ENCODE assay signal across 8 mouse cellular contexts in the genomic region with DNA sequence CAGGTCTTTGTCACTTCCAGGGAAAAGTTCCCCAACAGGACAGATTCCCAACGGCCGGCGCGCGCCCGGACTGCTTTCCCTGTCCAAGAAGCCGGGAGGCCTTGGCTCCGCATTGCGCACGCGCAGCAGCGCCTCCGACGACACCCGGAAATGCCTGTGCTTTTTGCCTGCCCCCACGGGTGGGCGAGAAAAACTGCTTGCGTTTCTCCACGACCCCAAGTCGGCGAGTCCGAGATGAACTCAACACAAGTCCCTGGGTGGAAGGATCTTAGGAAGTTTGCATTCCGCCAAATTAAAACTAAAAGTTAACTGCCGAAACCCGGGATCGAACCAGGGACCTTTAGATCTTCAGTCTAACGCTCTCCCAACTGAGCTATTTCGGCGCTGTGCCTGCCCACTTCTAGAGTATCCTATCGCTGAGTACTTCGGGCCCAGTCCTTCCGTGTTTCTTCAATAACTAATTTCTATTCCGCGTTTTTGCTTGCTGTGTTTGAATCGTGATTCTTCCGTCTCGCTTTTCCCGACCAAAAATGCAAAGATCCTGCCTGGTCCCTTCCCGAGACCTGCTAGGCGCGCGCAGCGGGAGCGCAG. TPM values are rescaled to one million over a fixed set of nuclear protein-coding genes. Genes with fewer than 3 reads are reported as not detected.
DNase-seq lines count a peak whose midpoint lies in the region; ATAC-seq and TF ChIP-seq lines count a peak whose summit lies in the region.

No protein-coding gene starts in this region.

- H3K27ac ChIP-seq in ES-Bruce4 (ENCODE audit: insufficient read depth, low read length) = no peak overlapping the region
- H3K27ac ChIP-seq in forebrain, embryonic 14.5 days (ENCODE audit: low read depth, low read length) = no peak overlapping the region
- H3K27ac ChIP-seq in neural tube, embryonic 15.5 days (replicated peaks) = peak overlapping the region; percentile 78

- WGBS in forebrain, embryonic 14.5 days = under 1% methylated on average over 44 of the region's 44 CpGs
- WGBS in neural tube, embryonic 15.5 days = under 1% methylated on average over 44 of the region's 44 CpGs

- no peaks in the 10 kb centered on the region for H3K36me3 ChIP-seq in ES-Bruce4 (ENCODE audit: control insufficient read depth, insufficient read depth, low read length, poor library complexity, severe bottlenecking)
- no peaks in the 10 kb centered on the region for H3K36me3 ChIP-seq in forebrain, embryonic 14.5 days (ENCODE audit: control insufficient read depth, insufficient read depth, low read length)
- no peaks in the 10 kb centered on the region for H3K36me3 ChIP-seq in neural tube, embryonic 15.5 days

- H3K4me3 ChIP-seq in ES-Bruce4 (ENCODE audit: low read depth, low read length) = peak overlapping the region; percentile 89
- H3K4me3 ChIP-seq in forebrain, embryonic 14.5 days (ENCODE audit: low read depth, low read length) = peak overlapping the region; percentile 54
- peak overlapping the region; percentile 64 for H3K4me3 ChIP-seq in neural tube, embryonic 15.5 days (replicated peaks)

- H3K9me3 ChIP-seq in ES-Bruce4 (replicated peaks; ENCODE audit: control insufficient read depth, insufficient read depth, low read length, poor library complexity, severe bottlenecking) = no peaks in the 10 kb centered on the region
- H3K9me3 ChIP-seq in forebrain, embryonic 14.5 days (replicated peaks; ENCODE audit: control insufficient read depth, low read length) = no peaks in the 10 kb centered on the region
- no peaks in the 10 kb centered on the region for H3K9me3 ChIP-seq in neural tube, embryonic 15.5 days (replicated peaks)

- DNase-seq in forebrain, embryonic 14.5 days (ENCODE audit: low spot score) = peak; percentile 92
- peak; percentile 96 to 97 for DNase-seq in heart, postnatal 14 days
- DNase-seq in layer of hippocampus, adult 11-12 months (ENCODE audit: low spot score) = peak; percentile 92
- DNase-seq in lung, adult 18-20 months = peak; percentile 90 to 93
- DNase-seq in testis, postnatal 14 days (ENCODE audit: low spot score) = peak; percentile 89

- H3K4me2 ChIP-seq in forebrain, embryonic 14.5 days (ENCODE audit: low read length) = peak overlapping the region; percentile 70
- peak overlapping the region; percentile 74 for H3K4me2 ChIP-seq in neural tube, embryonic 15.5 days

- TF ChIP-seq EP300 in ES-Bruce4 (IDR thresholded peaks at IDR 0.05; ENCODE audit: insufficient read depth, low read depth, low read length) = no peak

- H3K27me3 ChIP-seq in ES-Bruce4 (ENCODE audit: control insufficient read depth, insufficient read depth, low read length, poor library complexity, severe bottlenecking) = no peaks in the 10 kb centered on the region
- H3K27me3 ChIP-seq in forebrain, embryonic 14.5 days (replicated peaks; ENCODE audit: control insufficient read depth, insufficient read depth, low read length) = no peaks in the 10 kb centered on the region; the same call in 1 of the 2 replicates
- H3K27me3 ChIP-seq in neural tube, embryonic 15.5 days (replicated peaks) = no peaks in the 10 kb centered on the region

- intact Hi-C loops in heart, postnatal 14 days (cut with DNase I) = loop anchor here (5.0 kb wide), 1 partner anchor 47 kb away; no protein-coding TSS in a partner anchor

- ATAC-seq in cerebellum, adult (ENCODE audit: insufficient number of reproducible peaks, low FRiP score, low TSS enrichment) = peak; percentile 59
- ATAC-seq in forebrain, embryonic 14.5 days = peak; percentile 83
- ATAC-seq in neural tube, embryonic 15.5 days (ENCODE audit: low FRiP score) = peak; percentile 79

- no peak for TF ChIP-seq POLR2A in ES-Bruce4 (IDR thresholded peaks at IDR 0.05; ENCODE audit: insufficient read depth, low read length)

- H3K4me1 ChIP-seq in ES-Bruce4 (ENCODE audit: control insufficient read depth, insufficient read depth, low read length) = no peaks in the 10 kb centered on the region
- H3K4me1 ChIP-seq in forebrain, embryonic 14.5 days (ENCODE audit: control insufficient read depth, insufficient read depth, low read length) = no peaks in the 10 kb centered on the region
- peaks cover 22% of the 10 kb centered on the region for H3K4me1 ChIP-seq in neural tube, embryonic 15.5 days

- peak overlapping the region; percentile 49 for H3K9ac ChIP-seq in ES-Bruce4 (ENCODE audit: low read depth, poor library complexity, severe bottlenecking)
- H3K9ac ChIP-seq in forebrain, embryonic 14.5 days (ENCODE audit: low read length) = peak overlapping the region; percentile 69
- H3K9ac ChIP-seq in neural tube, embryonic 15.5 days (replicated peaks) = peak overlapping the region; percentile 57

- TF ChIP-seq CTCF in ES-Bruce4 (IDR thresholded peaks at IDR 0.05; ENCODE audit: low read depth, low read length) = no peak

RNA-seq across cellular contexts. Expression of gene Dct, which starts 37.3 kb away (rescaled TPM):
- not detected in 2 replicates for polyA plus RNA-seq in ES-Bruce4 (2011; ENCODE audit: insufficient read depth, insufficient read length, low read depth, missing spikeins)
- 7.9 and 8.7 TPM in 2 replicates for polyA plus RNA-seq in forebrain, embryonic 14.5 days (2014; fragmentation: Nextera tagmentation; extraction: Ambion mirVana)
- total RNA-seq in heart, postnatal 14 days (2021) = 1 to 10 TPM; 2.8 to 3.8 TPM
- 0.84 and 0.86 TPM in 2 replicates for polyA plus RNA-seq in neural tube, embryonic 15.5 days (2015; fragmentation: Nextera tagmentation; extraction: Ambion mirVana)

RNA-seq across cellular contexts. Expression of gene Tgds, which starts 43.2 kb away (rescaled TPM):
- 34.5 and 34.9 TPM in 2 replicates for polyA plus RNA-seq in ES-Bruce4 (2011; ENCODE audit: insufficient read depth, insufficient read length, low read depth, missing spikeins)
- 24.4 and 25.8 TPM in 2 replicates for polyA plus RNA-seq in forebrain, embryonic 14.5 days (2014; fragmentation: Nextera tagmentation; extraction: Ambion mirVana)
- total RNA-seq in heart, postnatal 14 days (2021) = 10 to 100 TPM; 10.7 to 11.3 TPM
- 16.5 and 19.5 TPM in 2 replicates for polyA plus RNA-seq in neural tube, embryonic 15.5 days (2015; fragmentation: Nextera tagmentation; extraction: Ambion mirVana)

RNA-seq across cellular contexts. Expression of gene Gpr180, which starts 47.6 kb away (rescaled TPM):
- 17.3 and 17.9 TPM in 2 replicates for polyA plus RNA-seq in ES-Bruce4 (2011; ENCODE audit: insufficient read depth, insufficient read length, low read depth, missing spikeins)
- 30.0 and 33.0 TPM in 2 replicates for polyA plus RNA-seq in forebrain, embryonic 14.5 days (2014; fragmentation: Nextera tagmentation; extraction: Ambion mirVana)
- total RNA-seq in heart, postnatal 14 days (2021) = 10 to 100 TPM; 20.8 to 22.2 TPM
- polyA plus RNA-seq in neural tube, embryonic 15.5 days (2015; fragmentation: Nextera tagmentation; extraction: Ambion mirVana) = 48.7 and 51.7 TPM in 2 replicates
